8 mouse cellular contexts compared by ENCODE assay signal in genomic region chr11:4987487-4987852, GRCm38 (mm10). TPM values are rescaled to one million over a fixed set of nuclear protein-coding genes. Genes with fewer than 3 reads are reported as not detected.
DNase-seq lines count a peak whose midpoint lies in the region; ATAC-seq and TF ChIP-seq lines count a peak whose summit lies in the region.

No protein-coding gene starts in this region.

- peak overlapping the region; percentile 70 for H3K9ac ChIP-seq in forebrain, postnatal 0 days

- TF ChIP-seq CTCF in E14TG2a.4 (conservative IDR thresholded peaks at IDR 0.05; ENCODE audit: low read length): no peak
- no peak for TF ChIP-seq CTCF in forebrain, postnatal 0 days (IDR thresholded peaks at IDR 0.05; ENCODE audit: low read depth)

- 54% methylated on average over 11 of the region's 11 CpGs for WGBS in heart, embryonic 10.5 days
- 58% methylated on average over 11 of the region's 11 CpGs for WGBS in forebrain, postnatal 0 days
- 37% methylated on average over 11 of the region's 11 CpGs for WGBS in macrophage (ENCODE audit: missing documents)

- no peak for DNase-seq in heart, embryonic 10.5 days (ENCODE audit: low spot score)
- no peak for DNase-seq in heart, postnatal 36 days
- no peak for DNase-seq in forebrain, postnatal 0 days
- DNase-seq in adrenal gland, postnatal 14 days: no peak
- DNase-seq in left cerebral cortex, postnatal 10 days (ENCODE audit: extremely low spot score in 1 of 2, low spot score in 2 of 2): no peak
- DNase-seq in cerebellum, adult 11 months: no peak

- peak; percentile 32; the same call in 1 of the 2 replicates for ATAC-seq in forebrain, postnatal 0 days

- no peaks in the 10 kb centered on the region for H3K27me3 ChIP-seq in heart, embryonic 10.5 days (ENCODE audit: insufficient read depth, poor library complexity, severe bottlenecking)
- no peaks in the 10 kb centered on the region for H3K27me3 ChIP-seq in E14TG2a.4 (ENCODE audit: insufficient read depth, low read length)
- H3K27me3 ChIP-seq in forebrain, postnatal 0 days (ENCODE audit: insufficient read depth, low read length): no peaks in the 10 kb centered on the region

- peak overlapping the region; percentile 83; the same call in 1 of the 2 replicates for H3K27ac ChIP-seq in heart, embryonic 10.5 days
- H3K27ac ChIP-seq in forebrain, postnatal 0 days (ENCODE audit: low read depth, low read length): no peak overlapping the region
- H3K27ac ChIP-seq in macrophage: peak overlapping the region; percentile 62

- peak overlapping the region; percentile 73 for H3K4me3 ChIP-seq in heart, embryonic 10.5 days
- H3K4me3 ChIP-seq in E14TG2a.4 (replicated peaks; ENCODE audit: low read length) (peak overlapping the region; percentile 87), macrophage (ENCODE audit: inconsistent target) (peak overlapping the region; percentile 68)
- H3K4me3 ChIP-seq in forebrain, postnatal 0 days (ENCODE audit: low read depth, low read length): peak overlapping the region; percentile 71

- peak overlapping the region; percentile 74 for H3K4me2 ChIP-seq in forebrain, postnatal 0 days (ENCODE audit: low read depth)

- intact Hi-C loops in heart, postnatal 36 days (cut with DNase I): no loop called here
- intact Hi-C loops in left cerebral cortex, postnatal 10 days (cut with DNase I): no loop called here

- peaks cover 14% of the 10 kb centered on the region for H3K36me3 ChIP-seq in heart, embryonic 10.5 days
- H3K36me3 ChIP-seq in E14TG2a.4 (ENCODE audit: insufficient read depth, low read length) (peaks cover 43% of the 10 kb centered on the region), macrophage (ENCODE audit: inconsistent target) (peaks cover 19% of the 10 kb centered on the region; the same call in 1 of the 2 replicates)
- peaks cover 3% of the 10 kb centered on the region; the same call in 1 of the 2 replicates for H3K36me3 ChIP-seq in forebrain, postnatal 0 days (ENCODE audit: insufficient read depth)

- H3K9me3 ChIP-seq in heart, embryonic 10.5 days: no peaks in the 10 kb centered on the region
- no peaks in the 10 kb centered on the region for H3K9me3 ChIP-seq in E14TG2a.4 (ENCODE audit: low read length)
- H3K9me3 ChIP-seq in forebrain, postnatal 0 days (ENCODE audit: low read length): no peaks in the 10 kb centered on the region

- peaks cover 44% of the 10 kb centered on the region for H3K4me1 ChIP-seq in heart, embryonic 10.5 days
- H3K4me1 ChIP-seq in E14TG2a.4 (replicated peaks; ENCODE audit: low read depth, low read length): peaks cover 17% of the 10 kb centered on the region
- H3K4me1 ChIP-seq in forebrain, postnatal 0 days (ENCODE audit: insufficient read depth): peaks cover 9% of the 10 kb centered on the region; the same call in 1 of the 2 replicates

- peaks cover 53% of the 10 kb centered on the region for H3K79me2 ChIP-seq in macrophage (ENCODE audit: inconsistent target)

RNA-seq across cellular contexts. Expression of gene Ap1b1, which starts 0.8 kb away (rescaled TPM):
- polyA plus RNA-seq in heart, embryonic 10.5 days (2016; fragmentation: Nextera tagmentation; extraction: Ambion mirVana): 55.7 and 62.6 TPM in 2 replicates
- total RNA-seq in heart, postnatal 36 days (2021): 10 to 100 TPM; 47.4 to 56.0 TPM
- total RNA-seq in forebrain, postnatal 0 days (2014; rRNA removed): 84.7 and 95.6 TPM in 2 replicates
- 64.8 and 78.8 TPM in 2 replicates for polyA plus RNA-seq in forebrain, postnatal 0 days (2015; fragmentation: Nextera tagmentation; extraction: Ambion mirVana)
- 100 to 1,000 TPM in 15 of 26 experiments, 10 to 100 TPM in 11; 18.3 to 342 (median 135) TPM for total RNA-seq in macrophage (2018; cell fraction: chromatin; rRNA removed)
- 100 to 1,000 TPM in 18 of 26 experiments, 10 to 100 TPM in 8; 62.8 to 179 (median 114) TPM for total RNA-seq in macrophage (2018; cell fraction: cytosol; rRNA removed)
- 100 to 1,000 TPM in 16 of 26 experiments, 10 to 100 TPM in 10; 43.0 to 233 (median 113) TPM for total RNA-seq in macrophage (2018; cell fraction: nucleus; rRNA removed)
- polyA plus RNA-seq in macrophage (2018): 127 to 179 TPM (median 133 TPM) in 3 replicates
- 59.5 and 77.4 TPM in 2 replicates for total RNA-seq in adrenal gland, postnatal 14 days (2021)
- total RNA-seq in left cerebral cortex, postnatal 10 days (2021): 100 to 1,000 TPM; 118 to 134 TPM

RNA-seq across cellular contexts. Expression of gene Nefh, which starts 39.6 kb away (rescaled TPM):
- 0.39 and 0.74 TPM in 2 replicates for polyA plus RNA-seq in heart, embryonic 10.5 days (2016; fragmentation: Nextera tagmentation; extraction: Ambion mirVana)
- total RNA-seq in heart, postnatal 36 days (2021): not detected
- 2.7 and 3.3 TPM in 2 replicates for total RNA-seq in forebrain, postnatal 0 days (2014; rRNA removed)
- polyA plus RNA-seq in forebrain, postnatal 0 days (2015; fragmentation: Nextera tagmentation; extraction: Ambion mirVana): 2.2 and 3.3 TPM in 2 replicates
- not detected for total RNA-seq in macrophage (2018; cell fraction: chromatin; rRNA removed)
- under 1 TPM in 4 of 26 experiments, not detected in 22; under 0.01 to 0.06 (median 0.05) TPM for total RNA-seq in macrophage (2018; cell fraction: cytosol; rRNA removed)
- total RNA-seq in macrophage (2018; cell fraction: nucleus; rRNA removed): not detected
- 0.11 to 0.14 TPM in 2 of 3 replicates, not detected in the other for polyA plus RNA-seq in macrophage (2018)
- 1.8 and 2.8 TPM in 2 replicates for total RNA-seq in adrenal gland, postnatal 14 days (2021)
- 10 to 100 TPM; 24.5 to 24.6 TPM for total RNA-seq in left cerebral cortex, postnatal 10 days (2021)
